Mouse (Mus musculus): Measurements from ENCODE around the gene Hip1r.

The Hip1r gene

GRCm38 (mm10) chr5:123997211-123997751, 23.9 kb downstream of the Hip1r start:
- no peak for DNase-seq (ENCODE audit: low spot score in 2 of 2)

GRCm38 (mm10) chr5:123997811-123998210, 24.4 kb downstream of the Hip1r start:
- no peak for DNase-seq (ENCODE audit: low spot score in 2 of 2)

GRCm38 (mm10) chr5:123998370-123998769, 24.9 kb downstream of the Hip1r start:
- DNase-seq (ENCODE audit: low spot score in 2 of 2), result no peak

- DNase-seq (ENCODE audit: low spot score in 2 of 2), result peak; percentile 81 to 86
These were observed 27.4 kb downstream of the Hip1r start for GRCm38 (mm10) chr5:124000824-124001223.

- DNase-seq (ENCODE audit: low spot score in 2 of 2), result no peak
These were observed 27.8 kb downstream of the Hip1r start for GRCm38 (mm10) chr5:124001274-124001673.

GRCm38 (mm10) chr5:124002876-124003275, 29.4 kb downstream of the Hip1r start:
- DNase-seq (ENCODE audit: low spot score in 2 of 2), result no peak

- no peak for DNase-seq (ENCODE audit: low spot score in 2 of 2)
These were observed 29.9 kb downstream of the Hip1r start for GRCm38 (mm10) chr5:124003375-124003774.

GRCm38 (mm10) chr5:124004356-124005150, 31.1 kb downstream of the Hip1r start:
- peak in 1 of 2 experiments; percentile 46 for DNase-seq (ENCODE audit: low spot score in 2 of 2)

GRCm38 (mm10) chr5:124005151-124005500, 31.7 kb downstream of the Hip1r start:
- DNase-seq (ENCODE audit: low spot score in 2 of 2), result no peak

- DNase-seq (ENCODE audit: low spot score in 2 of 2), result no peak
These were observed 32.2 kb downstream of the Hip1r start for GRCm38 (mm10) chr5:124005591-124005990.

- no peak for DNase-seq (ENCODE audit: low spot score in 2 of 2)
These were observed 32.9 kb downstream of the Hip1r start for GRCm38 (mm10) chr5:124006082-124006873.

- peak; percentile 80 to 90 for DNase-seq (ENCODE audit: low spot score in 2 of 2)
These were observed 33.6 kb downstream of the Hip1r start for GRCm38 (mm10) chr5:124006891-124007491.

GRCm38 (mm10) chr5:124010077-124010476, 36.6 kb downstream of the Hip1r start:
- no peak for DNase-seq (ENCODE audit: low spot score in 2 of 2)

GRCm38 (mm10) chr5:124010910-124011655, 37.7 kb downstream of the Hip1r start:
- peak in 1 of 2 experiments; percentile 61 for DNase-seq (ENCODE audit: low spot score in 2 of 2)

- no peak for DNase-seq (ENCODE audit: low spot score in 2 of 2)
These were observed 38.5 kb downstream of the Hip1r start for GRCm38 (mm10) chr5:124011927-124012326.

- no peak for DNase-seq (ENCODE audit: low spot score in 2 of 2)
These were observed 39.5 kb downstream of the Hip1r start for GRCm38 (mm10) chr5:124012885-124013284.

GRCm38 (mm10) chr5:124013747-124014146, 40.3 kb downstream of the Hip1r start:
- DNase-seq (ENCODE audit: low spot score in 2 of 2), result no peak

GRCm38 (mm10) chr5:124014180-124014579, 40.8 kb downstream of the Hip1r start:
- DNase-seq (ENCODE audit: low spot score in 2 of 2), result no peak

GRCm38 (mm10) chr5:124014791-124015251, 41.4 kb downstream of the Hip1r start:
- DNase-seq (ENCODE audit: low spot score in 2 of 2), result no peak

GRCm38 (mm10) chr5:124015727-124016126, 42.3 kb downstream of the Hip1r start:
- DNase-seq (ENCODE audit: low spot score in 2 of 2), result no peak

- DNase-seq (ENCODE audit: low spot score in 2 of 2), result no peak
These were observed 42.9 kb downstream of the Hip1r start for GRCm38 (mm10) chr5:124016291-124016821.

All from urinary bladder, postnatal 36 days (tissue).